Mouse (Mus musculus) hindbrain, embryonic 16.5 days (tissue): ENCODE results near the gene Gpr152. TPM values are rescaled to one million over a fixed set of nuclear protein-coding genes. Genes with fewer than 3 reads are reported as not detected.

ENCODE experiments used
- ATAC-seq: fragments of 200-750 bp; cut with Nextera tagmentation; 2 replicates; pipeline ENCODE4 v1.8.0; 2017; ENCODE audit warnings: moderate TSS enrichment, moderate library complexity
- H3K27ac ChIP-seq: fragments of 300-500 bp; sonication (generic); 2 replicates; pipeline ENCODE4 v1.5.1; 2014; ENCODE audit warnings: low read depth, mild to moderate bottlenecking, control low read depth, low read length, moderate library complexity
- H3K27me3 ChIP-seq: fragments of 300-500 bp; sonication (generic); replicated peaks from 2 replicates; pipeline ENCODE4 v1.6.1; 2014; ENCODE audit warnings: low read length; ENCODE audit not compliant: control insufficient read depth, insufficient read depth
- H3K36me3 ChIP-seq: fragments of 300-500 bp; sonication (generic); 2 replicates; pipeline ENCODE4 v1.6.1; 2014; ENCODE audit warnings: mild to moderate bottlenecking, low read length, moderate library complexity, mixed read lengths; ENCODE audit not compliant: control insufficient read depth, insufficient read depth
- H3K4me1 ChIP-seq: fragments of 300-500 bp; sonication (generic); 2 replicates; pipeline ENCODE4 v1.6.1; 2014; ENCODE audit warnings: low read depth, low read length; ENCODE audit not compliant: control insufficient read depth, insufficient read depth
- H3K4me2 ChIP-seq: fragments of 300-500 bp; sonication (generic); 2 replicates; pipeline ENCODE4 v1.6.1; 2014; ENCODE audit warnings: mild to moderate bottlenecking, low read length, control low read depth, moderate library complexity
- H3K4me3 ChIP-seq: fragments of 300-500 bp; sonication (generic); 2 replicates; pipeline ENCODE4 v1.5.1; 2014; ENCODE audit warnings: mild to moderate bottlenecking, low read length, control low read depth, moderate library complexity
- H3K9ac ChIP-seq: fragments of 300-500 bp; sonication (generic); 2 replicates; pipeline ENCODE4 v1.6.1; 2014; ENCODE audit warnings: low read depth, mild to moderate bottlenecking, control low read depth, low read length, moderate library complexity
- H3K9me3 ChIP-seq: fragments of 300-500 bp; sonication (generic); 2 replicates; pipeline ENCODE4 v1.6.1; 2014; ENCODE audit warnings: mild to moderate bottlenecking, low read length, moderate library complexity; ENCODE audit not compliant: control insufficient read depth
- WGBS: fragments of 180-500 bp; shearing (Covaris S2); extraction: QIAGEN DNeasy Blood & Tissue Kit; methylation state at CpG from one replicate; pipeline ENCODE4 v1.1.7; 2014; 5-methylcytosine and 5-hydroxymethylcytosine counted together
- polyA plus RNA-seq: library from polyadenylated mRNA; unstranded; fragments of >200 nt; fragmentation: Nextera tagmentation; extraction: Ambion mirVana; gene quantifications from 2 replicates; pipeline ENCODE4 v1.2.1, GENCODE M21; 2015

The Gpr152 gene
- polyA plus RNA-seq, 1 experiment from 2014 or later = not detected

GRCm38 (mm10) chr19:4187303-4187702, 47.7 kb downstream of the Gpr152 start:
- no peak overlapping the region for H3K9ac ChIP-seq
- no peaks in the 10 kb centered on the region for H3K9me3 ChIP-seq
- no peak overlapping the region for H3K4me3 ChIP-seq
- H3K36me3 ChIP-seq = no peaks in the 10 kb centered on the region
- H3K4me1 ChIP-seq = no peaks in the 10 kb centered on the region; the same call in 1 of the 2 replicates
- H3K4me2 ChIP-seq = no peak overlapping the region
- no peak for ATAC-seq
- WGBS = 72% methylated on average over 3 of the region's 3 CpGs
- H3K27ac ChIP-seq = no peak overlapping the region
- no peaks in the 10 kb centered on the region for H3K27me3 ChIP-seq

DNA sequence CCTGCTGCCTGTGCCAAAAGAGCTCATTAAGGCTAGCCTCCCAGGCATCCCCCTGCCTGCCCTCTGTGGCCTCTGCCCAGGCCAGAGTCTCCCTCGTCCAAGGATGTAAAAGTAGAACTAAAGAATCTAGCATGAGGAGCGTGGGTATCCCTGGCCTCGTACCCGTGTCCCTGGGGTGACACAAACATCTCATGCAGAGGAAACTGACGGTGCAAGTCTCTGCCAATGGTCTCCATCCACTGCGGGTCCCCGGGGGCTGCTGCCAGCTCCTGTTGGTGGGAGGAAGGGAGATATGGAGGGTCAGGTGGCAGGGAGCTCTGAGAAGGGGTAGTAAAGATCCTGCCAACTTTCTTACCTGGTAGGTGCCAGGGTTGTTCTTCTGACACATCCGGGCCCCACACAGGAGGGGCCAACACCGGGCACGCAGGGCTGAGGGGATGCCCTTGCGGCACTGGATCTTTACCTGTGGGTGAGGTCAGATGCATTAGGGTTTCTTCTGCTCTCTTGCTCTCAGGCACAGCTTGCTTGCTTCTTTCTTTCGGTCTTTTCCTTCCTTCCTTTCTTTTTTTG, 49.5 kb downstream of the Gpr152 start:
- Histone ChIP-seq H3K27ac (no peak overlapping the region), H3K4me1 (peaks cover 14% of the 10 kb centered on the region), H3K9me3 (no peaks in the 10 kb centered on the region), H3K9ac (no peak overlapping the region), H3K4me3 (no peak overlapping the region), H3K27me3 (no peaks in the 10 kb centered on the region), H3K4me2 (no peak overlapping the region), H3K36me3 (peaks cover 1% of the 10 kb centered on the region)
- 87% methylated on average over 11 of the region's 12 CpGs for WGBS
- ATAC-seq = no peak

- Histone ChIP-seq H3K4me1 (peaks cover 27% of the 10 kb centered on the region), H3K27me3 (no peaks in the 10 kb centered on the region), H3K4me2 (peak within 1 kb of the TSS; percentile 98), H3K9me3 (no peaks in the 10 kb centered on the region), H3K27ac (peak within 1 kb of the TSS; percentile 96), H3K4me3 (peak within 1 kb of the TSS; percentile 97), H3K36me3 (peaks cover 19% of the 10 kb centered on the region), H3K9ac (peak within 1 kb of the TSS; percentile 99)
- 68% methylated on average over 4 of the region's 4 CpGs for WGBS
- ATAC-seq = no peak
Measured at GRCm38 (mm10) chr19:4190831-4191334, 51.3 kb downstream of the Gpr152 start, which contains the start of gene Tbc1d10c. Gene Tbc1d10c, minus strand, starts transcription at chr19:4191284.

GRCm38 (mm10) chr19:4191528-4192250, 52.1 kb downstream of the Gpr152 start, which contains the start of gene Ppp1ca:
Gene Ppp1ca, plus strand, starts transcription at chr19:4192065.
- Histone ChIP-seq H3K27me3 (no peaks in the 10 kb centered on the region), H3K4me1 (peaks cover 33% of the 10 kb centered on the region), H3K36me3 (peaks cover 26% of the 10 kb centered on the region), H3K4me3 (peak within 1 kb of the TSS; percentile 97), H3K9ac (peak within 1 kb of the TSS; percentile 99), H3K4me2 (peak within 1 kb of the TSS; percentile 98), H3K9me3 (no peaks in the 10 kb centered on the region), H3K27ac (peak within 1 kb of the TSS; percentile 96)
- peak; percentile 93 for ATAC-seq
- WGBS = 6% methylated on average over 42 of the region's 47 CpGs

DNA sequence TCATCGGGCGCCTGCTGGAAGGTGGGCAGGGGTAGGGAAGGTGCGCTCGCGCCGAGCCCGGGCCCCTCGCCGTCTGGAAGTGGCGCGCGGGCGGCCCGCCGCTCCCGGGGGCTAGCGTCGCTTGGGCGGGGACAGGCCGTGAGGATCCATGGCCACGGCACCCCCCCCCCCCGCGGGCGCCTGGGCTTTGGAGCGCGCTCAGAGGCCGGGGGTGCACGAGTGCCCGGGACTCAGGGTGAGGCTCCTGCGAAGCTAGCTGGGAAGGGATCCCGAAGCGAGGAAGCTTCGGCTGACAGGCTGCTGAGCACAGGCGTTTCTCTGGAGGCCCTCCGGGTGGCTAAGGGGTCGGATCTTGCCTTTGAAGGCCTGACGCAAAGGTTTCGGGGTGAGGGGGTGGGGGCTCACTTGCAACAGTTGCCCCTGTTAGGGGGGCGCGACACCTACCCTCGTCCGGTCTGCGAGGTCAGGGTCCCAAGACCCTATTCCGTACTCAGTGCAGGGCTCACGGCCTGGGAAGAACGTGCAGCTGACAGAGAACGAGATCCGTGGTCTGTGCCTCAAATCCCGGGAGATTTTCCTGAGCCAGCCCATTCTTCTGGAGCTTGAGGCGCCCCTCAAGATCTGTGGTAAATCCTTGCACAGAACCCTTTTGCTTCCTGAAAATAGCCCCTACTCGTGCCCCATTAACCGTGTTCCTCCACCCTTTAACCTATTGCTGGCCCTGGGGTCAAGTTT, 52.8 kb downstream of the Gpr152 start:
- Histone ChIP-seq H3K36me3 (peaks cover 32% of the 10 kb centered on the region), H3K9ac (peak overlapping the region; percentile 99), H3K27me3 (no peaks in the 10 kb centered on the region), H3K4me1 (peaks cover 34% of the 10 kb centered on the region), H3K9me3 (no peaks in the 10 kb centered on the region), H3K4me2 (peak overlapping the region; percentile 98), H3K4me3 (peak overlapping the region; percentile 97), H3K27ac (peak overlapping the region; percentile 96)
- ATAC-seq = peak; percentile 73; the same call in 1 of the 2 replicates
- 1% methylated on average over 39 of the region's 52 CpGs for whole genome bisulfite sequencing

- Histone ChIP-seq H3K9me3 (no peaks in the 10 kb centered on the region), H3K4me1 (peaks cover 34% of the 10 kb centered on the region), H3K4me3 (peak overlapping the region; percentile 97), H3K4me2 (peak overlapping the region; percentile 98), H3K27me3 (no peaks in the 10 kb centered on the region), H3K27ac (no peak overlapping the region; the same call in 1 of the 2 replicates), H3K36me3 (peaks cover 32% of the 10 kb centered on the region), H3K9ac (peak overlapping the region; percentile 99)
- no peak for ATAC-seq
- WGBS = 57% methylated on average over 6 of the region's 6 CpGs
Measured at GRCm38 (mm10) chr19:4193129-4193528, 53.5 kb downstream of the Gpr152 start.

DNA sequence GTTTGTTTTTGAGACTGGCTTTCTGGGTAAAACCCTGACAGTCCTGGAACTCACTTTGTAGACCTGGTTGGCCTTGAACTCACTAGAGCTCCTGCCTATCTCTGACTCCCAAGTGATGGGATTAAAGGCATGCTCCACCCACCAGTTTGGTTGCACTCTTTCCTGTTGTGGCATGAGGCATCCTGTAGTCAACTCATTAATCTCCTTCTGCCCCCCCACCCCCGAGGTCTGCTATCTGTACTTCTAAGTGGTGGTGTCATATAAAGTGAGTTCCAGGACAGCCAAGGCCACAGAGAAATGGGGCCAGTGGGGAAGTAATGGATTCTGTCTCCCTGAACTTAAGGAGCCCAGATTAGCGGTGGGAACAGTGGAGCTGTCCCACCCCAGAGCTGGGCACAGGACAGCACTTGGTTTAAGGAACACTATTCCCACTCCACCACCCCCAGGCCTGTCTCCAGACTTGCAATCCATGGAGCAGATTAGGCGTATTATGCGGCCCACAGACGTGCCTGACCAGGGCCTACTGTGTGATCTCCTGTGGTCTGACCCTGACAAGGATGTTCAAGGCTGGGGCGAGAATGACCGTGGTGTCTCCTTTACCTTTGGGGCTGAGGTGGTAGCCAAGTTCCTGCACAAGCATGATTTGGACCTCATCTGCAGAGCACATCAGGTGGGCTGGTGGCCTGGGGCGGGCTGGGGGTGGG, 54.6 kb downstream of the Gpr152 start:
- peaks cover 32% of the 10 kb centered on the region for H3K36me3 ChIP-seq
- no peaks in the 10 kb centered on the region for H3K9me3 ChIP-seq
- no peak for ATAC-seq
- no peaks in the 10 kb centered on the region for H3K27me3 ChIP-seq
- H3K9ac ChIP-seq = no peak overlapping the region
- 90% methylated on average over 8 of the region's 8 CpGs for WGBS
- no peak overlapping the region for H3K4me3 ChIP-seq
- no peak overlapping the region for H3K27ac ChIP-seq
- H3K4me1 ChIP-seq = peaks cover 34% of the 10 kb centered on the region
- H3K4me2 ChIP-seq = no peak overlapping the region

DNA sequence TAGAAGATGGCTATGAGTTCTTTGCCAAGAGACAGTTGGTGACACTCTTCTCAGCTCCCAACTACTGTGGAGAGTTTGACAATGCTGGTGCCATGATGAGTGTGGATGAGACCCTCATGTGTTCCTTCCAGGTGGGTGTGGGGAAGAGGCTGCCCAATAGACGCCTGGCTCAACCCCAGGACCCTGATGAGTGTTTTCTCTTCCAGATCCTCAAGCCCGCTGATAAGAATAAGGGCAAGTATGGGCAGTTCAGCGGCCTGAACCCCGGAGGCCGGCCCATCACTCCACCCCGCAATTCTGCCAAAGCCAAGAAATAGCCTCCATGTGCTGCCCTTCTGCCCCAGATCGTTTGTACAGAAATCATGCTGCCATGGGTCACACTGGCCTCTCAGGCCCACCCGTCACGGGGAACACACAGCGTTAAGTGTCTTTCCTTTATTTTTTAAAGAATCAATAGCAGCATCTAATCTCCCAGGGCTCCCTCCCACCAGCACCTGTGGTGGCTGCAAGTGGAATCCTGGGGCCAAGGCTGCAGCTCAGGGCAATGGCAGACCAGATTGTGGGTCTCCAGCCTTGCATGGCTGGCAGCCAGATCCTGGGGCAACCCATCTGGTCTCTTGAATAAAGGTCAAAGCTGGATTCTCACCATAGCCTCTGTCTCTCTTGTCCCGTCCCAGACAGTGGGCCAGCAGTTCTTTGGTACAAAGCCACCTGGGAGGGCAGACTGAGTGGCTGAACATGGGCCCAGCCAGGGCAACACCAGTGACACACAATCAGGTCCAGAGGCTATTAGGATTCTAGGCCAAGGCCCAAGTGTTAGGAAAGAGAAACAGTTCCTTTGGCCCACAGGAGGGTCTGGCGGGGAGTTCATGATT, 55.4 kb downstream of the Gpr152 start:
- H3K27me3 ChIP-seq = no peaks in the 10 kb centered on the region
- H3K4me2 ChIP-seq = no peak overlapping the region
- H3K36me3 ChIP-seq = peaks cover 32% of the 10 kb centered on the region
- ATAC-seq = no peak
- H3K9me3 ChIP-seq = no peaks in the 10 kb centered on the region
- H3K4me1 ChIP-seq = peaks cover 35% of the 10 kb centered on the region
- no peak overlapping the region for H3K27ac ChIP-seq
- H3K4me3 ChIP-seq = no peak overlapping the region
- 56% methylated on average over 12 of the region's 12 CpGs for WGBS
- H3K9ac ChIP-seq = no peak overlapping the region
